Mouse (Mus musculus) myocyte (in vitro differentiated cells): ENCODE measurements around the gene Ctla2a.

Experiments used
- MAX ChIP-seq: IDR thresholded peaks from one replicate; pipeline ENCODE4 v1.6.1; 2011; ENCODE audit warnings: low read depth, mild to moderate bottlenecking, control low read depth
- MYOG ChIP-seq, 3 experiments: IDR thresholded peaks; one replicate each; pipeline ENCODE4 v1.6.1; 2011; ENCODE audit warnings: control low read depth in 2 of 3, low read depth in 2 of 3, mild to moderate bottlenecking in 2 of 3; ENCODE audit not compliant: insufficient read length in 2 of 3, control insufficient read depth in 1 of 3, insufficient read depth in 1 of 3
- POLR2A ChIP-seq: IDR thresholded peaks from one replicate; pipeline ENCODE4 v1.6.1; 2011; ENCODE audit warnings: low read depth, mild to moderate bottlenecking, control low read depth, moderate library complexity; ENCODE audit not compliant: insufficient read length
- POLR2AphosphoS2 ChIP-seq: IDR thresholded peaks from one replicate; pipeline ENCODE4 v1.6.1; 2011; ENCODE audit warnings: low read depth, control low read depth; ENCODE audit not compliant: insufficient read length
- TCF12 ChIP-seq: IDR thresholded peaks from one replicate; pipeline ENCODE4 v1.6.1; 2011; ENCODE audit warnings: mild to moderate bottlenecking, control low read depth; ENCODE audit not compliant: poor library complexity, insufficient read depth, severe bottlenecking

DNA sequence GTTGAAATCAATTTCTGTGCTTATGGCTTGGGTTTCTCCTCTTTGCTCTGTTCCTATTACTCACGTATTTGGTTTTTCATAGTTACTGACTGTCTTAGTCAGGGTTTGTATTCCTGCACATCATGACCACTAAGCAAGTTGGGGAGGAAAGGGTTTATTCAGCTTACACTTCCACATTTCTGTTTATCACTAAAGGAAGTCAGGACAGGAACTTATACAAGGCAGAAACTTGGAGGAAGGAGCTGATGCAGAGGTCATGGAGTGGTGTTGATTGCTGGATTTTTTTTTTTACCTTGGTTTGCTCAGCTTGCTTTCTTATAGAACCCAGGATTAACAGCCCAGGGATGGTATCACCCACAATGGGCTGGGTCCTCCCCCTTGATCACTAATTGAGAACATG lies 44.1 kb downstream of the Ctla2a start:
- TF ChIP-seq POLR2A, result no peak
- no peak for TF ChIP-seq TCF12
- no peak for TF ChIP-seq MAX
- TF ChIP-seq MYOG (IDR thresholded peaks at IDR 0.05; ENCODE audit: control insufficient read depth in 1 of 3, insufficient read depth in 1 of 3, insufficient read length in 2 of 3, low read depth in 2 of 3), result no peak
- TF ChIP-seq POLR2AphosphoS2, result no peak
